Mouse (Mus musculus): ENCODE measurements around the gene Ttc25.
"Not testable (repeated sequence)": the region's sequence is repeated elsewhere in the genome, so short reads cannot be mapped to it uniquely, and the experiment has no call there.

Gene Ttc25

DNA sequence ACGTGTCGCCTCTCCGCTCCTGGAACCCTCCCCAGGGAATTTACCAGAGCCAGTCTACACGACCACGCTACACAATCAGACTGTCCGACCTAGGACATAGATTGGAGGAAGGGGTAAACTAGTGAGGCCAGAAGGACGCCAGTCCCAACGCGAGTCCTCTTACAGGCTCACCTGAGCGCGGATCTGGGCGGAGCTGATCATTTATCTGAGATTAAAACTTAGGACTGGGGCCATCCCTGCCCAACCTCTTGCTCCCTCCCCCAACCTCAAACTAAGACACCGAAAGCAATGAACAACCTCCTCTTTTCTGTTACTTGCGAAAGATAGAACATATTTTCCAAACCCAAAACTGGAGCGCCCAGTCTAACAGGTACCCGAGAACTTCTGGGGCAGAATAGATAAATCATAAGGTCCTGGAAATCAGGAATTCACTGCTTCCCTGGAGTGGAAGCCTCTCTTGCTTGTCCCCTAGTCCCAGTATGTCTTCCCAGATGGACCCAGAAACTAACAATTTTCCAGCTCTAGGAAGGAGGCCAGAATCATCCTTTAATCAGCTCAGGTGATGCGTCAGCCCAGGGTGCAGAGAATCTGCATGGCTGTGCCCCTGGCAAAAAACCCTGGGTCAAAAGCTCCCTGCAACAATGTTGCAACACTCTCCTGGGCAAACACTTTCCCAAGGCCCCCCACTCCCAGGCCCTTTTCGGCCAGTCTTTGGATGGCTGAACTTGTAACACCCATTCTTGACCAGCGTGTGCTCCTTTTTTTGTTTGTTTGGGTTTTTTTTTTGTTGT lies 16.8 kb upstream of the Ttc25 start:
- peak; percentile 85 for DNase-seq (ENCODE audit: low spot score)

DNA sequence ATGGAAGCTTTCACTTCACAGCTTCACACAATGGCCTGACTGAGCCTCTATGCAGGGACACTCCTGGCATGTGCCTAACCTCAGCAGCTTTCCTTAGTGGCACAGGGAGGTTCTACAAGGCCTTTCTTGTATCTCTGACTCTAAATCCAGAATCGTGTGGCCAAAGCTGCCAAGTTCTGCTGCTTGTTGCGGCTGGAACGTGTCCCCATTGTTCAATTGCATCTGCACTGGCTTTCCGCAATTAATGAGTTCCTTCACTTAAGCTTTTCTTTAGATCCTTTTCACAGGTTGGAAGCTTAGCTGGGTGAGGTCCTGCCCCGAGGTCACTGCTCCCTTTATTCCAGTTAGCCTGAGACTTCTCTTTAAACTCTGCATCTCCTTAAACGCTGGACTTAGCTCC lies 11.5 kb upstream of the Ttc25 start:
- no peak for DNase-seq (ENCODE audit: low spot score)

DNA sequence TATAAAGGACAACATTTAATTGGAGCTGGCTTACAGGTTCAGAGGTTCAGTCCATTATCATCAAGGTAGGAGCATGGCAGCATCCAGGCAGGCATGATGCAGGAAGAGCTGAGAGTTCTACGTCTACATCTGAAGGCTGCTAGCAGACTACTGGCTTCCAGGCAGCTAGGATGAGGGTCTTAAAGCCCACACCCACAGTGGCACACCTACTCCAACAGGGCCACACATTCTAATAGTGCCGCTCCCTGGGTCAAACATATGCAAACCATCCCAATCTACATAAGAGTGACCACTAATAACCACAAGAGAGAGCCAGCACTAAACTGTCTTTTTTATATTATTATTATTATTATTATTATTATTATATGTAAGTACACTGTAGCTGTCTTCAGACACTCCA lies 11.0 kb upstream of the Ttc25 start:
- not testable (repeated sequence) for DNase-seq (ENCODE audit: low spot score)

DNA sequence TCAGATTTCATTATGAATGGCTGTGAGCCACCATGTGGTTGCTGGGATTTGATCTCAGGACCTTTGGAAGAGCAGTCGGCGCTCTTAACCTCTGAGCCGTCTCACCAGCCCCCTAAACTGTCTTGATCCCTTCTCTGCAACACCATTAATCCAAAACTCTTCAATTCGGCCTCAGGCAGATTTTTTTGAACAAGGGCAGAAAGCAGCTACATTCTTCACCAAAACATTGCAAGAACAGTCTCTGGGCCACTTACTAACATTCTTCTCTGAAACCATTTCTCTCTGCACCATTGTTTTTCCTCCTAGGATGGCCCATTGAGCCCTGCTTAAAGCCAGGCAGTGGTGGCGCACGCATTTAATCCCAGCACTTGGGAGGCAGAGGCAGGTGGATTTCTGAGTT lies 10.6 kb upstream of the Ttc25 start:
- DNase-seq (ENCODE audit: low spot score): not testable (repeated sequence)

DNA sequence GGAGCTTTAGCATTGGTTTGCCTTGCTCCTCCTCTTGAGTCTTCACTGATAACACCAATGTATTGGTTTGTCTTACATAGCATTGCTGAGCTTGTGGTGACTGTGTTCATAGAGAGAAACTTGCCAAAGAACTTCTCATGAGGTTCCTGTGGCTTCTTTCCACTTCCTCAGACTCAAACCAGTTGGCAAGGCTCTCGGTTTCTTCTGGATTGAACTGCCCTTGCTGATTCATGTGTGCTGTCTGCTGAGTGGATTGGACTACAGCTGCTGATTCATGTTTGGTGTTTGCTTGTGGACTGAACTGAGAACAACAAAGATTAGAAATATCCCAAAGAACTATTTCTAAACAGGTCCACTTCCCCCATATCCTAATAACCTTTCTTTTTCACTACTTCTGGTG lies 9.4 kb upstream of the Ttc25 start:
- DNase-seq (ENCODE audit: low spot score): no peak

DNA sequence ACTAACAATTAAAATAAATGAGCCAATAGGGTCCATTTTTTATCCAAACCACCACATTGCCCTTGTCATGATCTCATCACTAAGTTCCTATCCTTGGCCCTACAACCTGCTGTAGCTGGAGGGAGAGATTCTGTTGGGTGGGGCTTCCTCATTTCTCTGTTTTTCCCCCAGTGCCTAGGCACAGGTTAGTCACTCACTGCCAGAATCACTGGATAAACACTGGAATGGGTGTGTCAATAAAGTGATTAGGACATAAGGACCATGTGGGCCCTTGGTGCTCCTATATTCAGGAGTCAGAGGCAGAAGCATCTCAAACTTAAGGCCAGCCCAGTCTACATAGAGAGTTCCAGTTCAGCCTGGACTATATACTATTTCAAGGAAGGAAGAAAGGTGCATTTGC lies 8.9 kb upstream of the Ttc25 start:
- DNase-seq (ENCODE audit: low spot score): no peak

DNA sequence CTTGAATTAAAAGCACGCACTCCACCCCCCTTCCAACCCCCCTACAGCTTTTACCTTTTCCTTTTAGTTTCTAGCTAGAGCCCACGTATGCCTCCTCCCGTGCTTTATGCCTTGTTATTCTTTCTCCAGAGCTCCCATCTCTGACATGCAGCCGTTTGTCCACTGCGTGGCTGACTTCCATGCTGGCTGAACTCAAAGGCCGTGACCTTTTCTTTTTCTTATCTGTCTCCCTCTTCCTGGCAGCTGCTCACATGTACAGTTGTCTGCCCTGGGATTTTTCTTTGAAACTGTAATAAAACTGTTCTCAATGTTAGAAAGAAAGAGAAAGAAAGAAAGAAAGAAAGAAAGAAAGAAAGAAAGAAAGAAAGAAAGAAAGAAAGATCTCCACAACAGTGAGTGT lies 4.4 kb upstream of the Ttc25 start:
- DNase-seq (ENCODE audit: low spot score): no peak

DNA sequence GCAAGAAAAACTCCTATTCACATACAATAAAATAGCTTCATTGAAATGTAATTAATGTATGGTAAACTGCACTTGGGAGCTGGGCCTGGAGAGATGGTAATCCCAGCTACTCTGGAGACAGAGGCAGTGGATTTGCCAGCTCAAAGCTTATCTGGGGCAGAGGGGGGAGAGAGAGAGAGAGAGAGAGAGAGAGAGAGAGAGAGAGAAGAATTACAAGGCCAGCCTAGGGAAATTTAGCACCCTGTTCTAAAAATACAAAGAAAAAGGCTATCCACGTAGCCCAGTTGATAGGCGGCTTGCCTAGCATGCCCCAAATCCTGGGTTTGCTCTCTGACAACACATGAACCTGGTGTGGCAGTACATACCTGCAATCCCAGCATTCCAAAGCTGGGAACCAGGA lies 3.8 kb upstream of the Ttc25 start:
- DNase-seq (ENCODE audit: low spot score): no peak

DNA sequence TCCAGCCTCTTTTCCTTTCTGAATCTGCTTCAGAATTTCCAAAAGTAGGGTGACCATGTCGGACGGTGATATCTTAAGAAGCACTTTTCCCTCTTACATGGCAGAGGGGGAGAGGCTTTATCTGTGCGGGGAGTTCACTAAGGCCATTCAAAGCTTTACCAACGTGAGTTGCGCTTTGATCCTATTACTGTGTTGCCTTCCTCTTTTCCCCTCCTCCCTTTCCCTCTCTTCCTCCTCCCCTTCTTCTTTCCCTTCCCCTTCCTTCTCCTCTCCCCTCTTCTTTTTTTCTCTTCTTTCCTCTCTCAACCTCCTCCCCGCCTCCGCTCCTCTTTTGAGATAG lies 309 bp downstream of the Ttc25 start:
- DNase-seq (ENCODE audit: low spot score): no peak

DNA sequence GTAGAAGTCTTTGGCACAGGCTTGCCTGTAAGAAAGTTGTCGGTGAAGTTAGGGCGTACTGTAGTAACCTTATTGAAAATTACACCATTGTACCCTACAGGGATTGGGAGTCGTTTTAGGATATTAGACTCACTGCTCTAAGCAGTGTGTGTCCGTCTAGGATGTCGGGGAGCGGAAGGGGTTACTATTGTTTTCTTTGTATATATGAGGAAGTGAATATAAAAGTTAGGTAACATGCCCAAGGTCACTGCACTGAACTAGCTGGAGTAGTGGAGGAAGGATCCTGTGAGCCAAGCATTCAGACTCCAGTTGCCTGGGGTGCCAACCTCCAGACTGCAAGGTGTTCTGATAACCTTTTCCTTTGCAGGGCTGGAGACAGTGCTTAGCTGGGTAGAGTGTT lies 1.5 kb downstream of the Ttc25 start:
- DNase-seq (ENCODE audit: low spot score): no peak

DNA sequence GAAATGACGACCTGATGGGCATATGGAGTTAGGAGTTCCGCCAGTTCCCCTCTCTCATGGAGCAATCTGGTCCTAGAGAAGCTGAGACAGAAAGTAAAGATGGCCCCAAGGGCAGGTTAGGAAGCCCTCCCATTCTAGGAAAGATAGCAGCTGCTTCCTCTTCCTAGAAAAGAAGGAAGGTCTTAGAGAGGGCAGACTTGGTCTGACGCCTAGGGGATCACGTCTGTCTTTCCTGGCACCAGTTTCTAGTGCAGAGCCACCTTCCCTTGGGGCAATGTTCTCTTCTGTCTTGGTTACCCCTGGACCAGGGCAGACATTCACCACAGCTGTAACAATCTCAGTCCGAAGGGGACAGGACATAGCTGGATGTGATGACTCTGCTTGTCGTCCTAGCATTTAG lies 2.7 kb downstream of the Ttc25 start:
- DNase-seq (ENCODE audit: low spot score): no peak

DNA sequence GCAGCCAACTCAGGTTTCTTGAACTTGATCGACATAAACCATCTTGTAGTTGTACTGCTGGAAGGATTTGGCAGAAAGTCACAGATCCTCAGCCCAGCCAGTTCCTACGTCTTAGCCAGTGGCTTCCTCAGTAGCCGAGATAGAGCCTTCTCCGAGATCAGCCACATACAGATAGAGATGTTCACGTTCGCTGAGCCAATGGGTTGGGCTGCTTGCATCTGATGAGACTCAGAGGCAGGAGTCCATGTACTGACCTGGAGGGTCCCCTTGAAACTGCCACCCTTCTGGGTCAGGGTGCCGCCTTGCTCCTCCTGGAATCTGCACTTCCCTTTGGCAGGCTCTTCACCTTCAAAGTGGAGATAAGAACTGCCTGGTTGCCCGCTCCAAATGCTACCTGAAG lies 4.1 kb downstream of the Ttc25 start:
- DNase-seq (ENCODE audit: low spot score): no peak

DNA sequence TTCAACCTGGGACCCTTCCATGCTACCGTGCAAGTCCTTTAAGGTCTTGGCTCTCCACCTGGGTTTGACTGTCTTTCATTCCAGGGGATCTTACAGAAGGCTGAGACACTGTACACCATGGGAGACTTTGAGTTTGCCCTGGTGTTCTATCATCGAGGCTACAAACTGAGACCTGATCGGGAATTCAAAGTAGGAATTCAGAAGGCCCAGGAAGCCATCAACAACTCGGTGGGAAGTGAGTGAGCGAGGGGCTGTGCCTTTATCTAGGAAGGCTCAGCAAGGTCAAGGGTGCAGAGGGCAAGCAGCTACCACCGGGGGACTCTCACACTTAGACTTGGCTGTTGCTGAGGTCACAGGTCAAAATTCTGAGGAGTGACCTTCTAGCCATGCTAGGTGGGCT lies 4.7 kb downstream of the Ttc25 start:
- DNase-seq (ENCODE audit: low spot score): no peak

DNA sequence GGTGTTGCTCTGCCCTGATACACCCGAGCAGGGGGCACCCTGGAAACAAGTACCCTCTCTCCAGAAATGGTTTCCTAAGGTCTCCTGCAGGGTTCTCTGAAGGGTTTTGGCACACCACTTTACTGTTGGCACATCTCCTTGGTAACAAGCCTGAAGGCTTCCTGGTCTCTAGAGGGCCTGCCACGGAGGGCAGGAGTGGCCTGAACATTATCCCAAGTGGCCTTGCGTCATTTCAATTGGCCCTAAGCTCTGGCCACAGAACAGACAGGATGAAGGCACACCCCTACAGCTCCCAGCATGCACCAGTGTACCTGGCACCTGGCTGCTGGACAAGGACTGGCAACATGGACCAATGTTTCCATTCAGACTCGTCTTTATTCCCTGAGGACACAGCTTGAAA lies 7.4 kb downstream of the Ttc25 start:
- no peak for DNase-seq (ENCODE audit: low spot score)

DNA sequence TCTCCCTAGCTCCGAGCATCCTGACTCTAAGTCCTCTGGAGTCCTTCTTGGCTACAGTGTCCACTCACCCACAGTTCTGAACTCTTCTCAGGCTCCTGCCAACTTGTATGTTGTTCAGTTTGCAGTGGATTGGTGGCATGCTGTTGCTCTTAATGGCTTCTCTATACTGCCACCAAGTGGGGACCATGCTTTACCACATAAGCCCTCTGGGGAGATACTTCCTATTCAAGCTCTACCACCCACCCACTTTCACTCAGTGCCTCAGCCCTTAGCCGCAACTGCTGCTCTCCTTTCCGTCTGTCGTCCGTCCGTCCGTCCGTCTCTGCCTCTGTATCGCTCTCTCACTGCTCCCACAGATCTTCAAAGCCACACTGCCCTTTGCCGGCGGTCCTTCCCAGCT lies 10.2 kb downstream of the Ttc25 start:
- DNase-seq (ENCODE audit: low spot score): no peak

DNA sequence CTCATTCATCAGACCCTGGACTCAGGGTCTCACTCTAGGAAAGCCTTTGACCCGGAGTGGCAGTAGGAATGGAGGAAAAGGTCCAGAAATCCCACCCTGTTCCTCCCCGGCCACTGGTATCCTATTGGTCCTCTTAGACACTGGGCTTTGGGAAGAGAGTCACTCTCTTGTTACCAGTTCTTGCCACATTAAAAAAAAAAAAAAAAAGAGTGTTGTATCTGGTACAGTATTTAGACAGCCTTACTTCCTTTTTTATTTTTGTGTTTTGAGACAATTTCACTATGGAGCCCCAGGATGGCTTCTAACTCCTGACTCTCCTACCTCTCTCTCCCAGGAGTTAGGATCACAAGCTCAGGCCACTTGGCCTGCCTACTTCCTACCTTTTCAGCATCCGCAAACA lies 12.2 kb downstream of the Ttc25 start:
- DNase-seq (ENCODE audit: low spot score): no peak

DNA sequence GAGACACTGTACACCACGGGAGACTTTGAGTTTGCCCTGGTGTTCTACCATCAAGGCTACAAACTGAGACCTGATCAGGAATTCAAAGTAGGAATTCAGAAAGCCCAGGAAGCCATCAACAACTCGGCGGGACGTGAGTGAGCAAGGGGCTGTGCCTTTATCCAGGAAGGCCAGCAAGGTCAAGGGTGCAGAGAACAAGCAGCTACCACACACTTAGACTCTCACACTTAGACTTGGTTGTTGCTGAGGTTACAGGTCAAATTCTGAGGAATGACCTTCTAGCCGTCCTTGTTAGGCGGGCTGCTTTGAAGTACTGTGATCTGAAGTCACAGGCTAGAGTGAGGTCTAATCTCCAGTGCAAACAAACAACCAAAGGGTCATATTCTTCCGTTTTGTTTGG lies 14.1 kb downstream of the Ttc25 start:
- DNase-seq (ENCODE audit: low spot score): no peak

DNA sequence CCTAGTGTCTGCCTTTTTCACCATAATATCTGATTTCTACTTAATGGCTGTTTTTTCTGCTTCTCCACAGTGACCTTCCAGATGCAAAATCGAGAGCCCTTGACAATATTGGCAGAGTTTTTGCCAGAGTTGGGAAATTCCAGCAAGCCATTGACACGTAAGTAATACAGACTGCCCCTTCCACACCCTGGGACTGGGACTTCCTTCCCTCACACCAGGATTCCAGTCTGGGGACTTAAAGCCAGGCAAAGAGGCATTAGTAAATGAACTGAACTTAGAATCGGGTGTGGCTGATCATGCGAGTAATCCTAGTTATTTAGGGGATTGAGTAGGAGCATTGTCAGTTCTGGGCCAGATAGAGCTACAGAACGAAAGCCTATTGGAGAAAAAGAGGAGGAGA lies 16.3 kb downstream of the Ttc25 start:
- DNase-seq (ENCODE audit: low spot score): no peak

DNA sequence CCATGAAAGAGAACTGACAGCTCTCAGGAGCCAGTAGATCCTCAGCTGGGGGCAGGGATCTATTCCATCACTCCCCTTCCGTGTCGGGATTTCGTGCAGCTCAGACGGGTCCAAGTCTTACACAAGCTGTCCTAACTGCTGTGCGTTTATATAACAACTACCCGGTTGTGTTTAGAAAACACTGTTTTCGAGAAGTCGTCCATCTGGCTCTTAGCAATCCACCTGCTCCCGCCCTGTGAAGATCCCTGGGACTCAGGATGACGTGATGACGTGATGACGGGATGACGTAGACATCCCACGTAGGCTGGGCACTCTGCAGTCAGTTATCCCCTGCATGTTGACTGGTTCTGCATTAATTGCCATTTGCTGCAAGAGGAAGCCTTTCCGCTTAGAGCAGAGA lies 18.9 kb downstream of the Ttc25 start:
- DNase-seq (ENCODE audit: low spot score): no peak

DNA sequence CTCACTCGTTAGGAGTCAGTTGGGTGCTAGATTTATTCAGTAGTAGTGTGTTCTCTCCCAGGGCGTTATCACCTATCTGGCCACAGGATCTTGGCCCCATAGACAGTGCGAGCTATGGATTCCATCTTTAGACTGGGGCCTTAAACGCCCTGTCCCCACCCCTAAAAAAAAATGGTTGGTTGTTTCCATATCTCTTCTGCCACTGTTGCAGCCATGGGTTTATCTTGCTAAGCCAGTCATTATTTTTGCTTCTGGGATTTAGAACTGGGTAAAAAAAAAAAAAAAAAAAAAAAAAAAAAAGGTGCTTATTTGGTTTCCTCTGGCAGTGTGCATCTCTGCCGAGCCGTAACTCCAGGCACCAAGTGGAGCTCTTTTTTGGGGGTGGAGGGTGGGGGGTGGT lies 19.3 kb downstream of the Ttc25 start:
- no peak for DNase-seq (ENCODE audit: low spot score)

DNA sequence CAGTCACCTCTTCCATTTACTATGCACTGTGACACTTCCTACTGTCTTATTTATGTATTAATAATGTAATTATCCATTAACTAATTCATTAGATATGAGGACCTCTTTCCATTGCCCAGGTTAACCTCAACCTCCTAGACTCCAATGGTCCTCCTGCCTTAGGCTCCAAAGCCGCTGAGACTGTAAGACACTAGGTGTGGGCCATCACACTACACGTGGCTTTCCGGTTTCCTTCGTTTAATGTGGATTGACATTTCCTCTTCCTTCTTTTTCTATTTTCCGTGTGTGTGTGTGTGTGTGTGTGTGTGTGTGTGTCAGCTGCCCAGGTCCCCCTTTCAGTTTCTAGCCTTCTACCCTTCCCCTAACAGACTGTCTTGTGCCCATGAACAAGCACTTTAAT lies 21.8 kb downstream of the Ttc25 start:
- DNase-seq (ENCODE audit: low spot score): no peak

DNA sequence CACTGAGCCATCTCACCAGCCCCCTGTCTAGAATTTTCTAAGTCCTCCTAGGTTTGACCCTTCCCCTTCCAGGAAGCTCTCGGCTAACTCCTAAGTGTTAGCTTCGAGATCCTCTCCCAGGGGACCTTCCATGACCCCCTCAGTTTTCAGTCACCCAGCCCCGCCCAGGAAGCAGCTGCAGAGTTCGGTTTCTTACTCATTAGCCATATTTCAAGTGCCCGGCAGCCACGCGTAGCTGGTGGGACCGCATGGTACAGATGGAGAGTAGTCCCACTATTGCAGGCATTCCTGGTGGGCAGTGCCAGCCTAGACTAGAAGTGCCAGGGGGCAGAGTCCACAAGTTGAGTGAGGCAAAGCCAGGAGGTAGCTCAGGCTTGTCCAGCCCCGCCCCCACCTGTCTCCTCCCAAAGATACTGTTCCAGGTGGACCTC lies 22.4 kb downstream of the Ttc25 start:
- DNase-seq (ENCODE audit: low spot score): no peak

DNA sequence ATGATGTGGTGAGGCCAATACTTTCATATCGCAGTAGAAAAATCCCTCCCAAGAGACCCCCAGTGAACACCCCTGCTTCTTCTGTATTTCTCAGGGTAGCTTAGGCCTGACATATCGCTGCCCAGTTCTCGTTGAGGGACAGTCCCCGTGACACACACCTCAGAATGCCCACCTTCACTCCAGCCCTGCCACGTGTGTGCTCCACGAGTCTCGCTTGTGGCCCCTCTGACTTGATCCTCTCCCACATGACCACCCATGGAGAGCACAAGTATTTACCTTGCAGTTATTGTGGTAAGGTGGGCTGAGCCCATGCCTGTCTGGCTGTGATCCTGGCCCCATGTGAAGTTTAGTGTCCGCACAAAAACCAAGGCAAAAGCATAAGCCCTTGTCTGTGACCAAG lies 23.3 kb downstream of the Ttc25 start:
- DNase-seq (ENCODE audit: low spot score): no peak

DNA sequence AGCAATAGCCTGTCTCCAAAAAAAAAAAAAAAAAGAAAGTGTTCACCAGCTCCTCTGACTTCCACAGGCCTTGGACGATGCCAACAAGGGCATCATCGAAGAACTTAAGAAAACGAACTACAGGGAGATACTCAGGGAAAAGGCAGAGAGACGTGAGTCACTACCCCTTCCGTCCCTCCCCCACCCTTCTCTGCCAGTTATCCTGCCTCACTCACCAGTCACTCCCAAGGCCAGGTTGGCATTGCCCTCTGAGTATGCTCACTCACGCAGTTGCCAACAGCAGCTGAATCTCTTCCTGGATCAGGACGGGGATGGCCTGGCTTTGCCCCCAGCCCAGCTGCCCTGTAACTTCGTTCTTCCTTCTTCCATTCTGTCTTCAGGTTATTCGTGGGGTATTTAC lies 24.4 kb downstream of the Ttc25 start:
- DNase-seq (ENCODE audit: low spot score): no peak

All from testis, postnatal 14 days (tissue).